Mouse (Mus musculus) neural tube, embryonic 13.5 days (tissue): ENCODE measurements at regions not wholly inside any gene's neighbourhood (a gene's known extent, or its start where the extent isn't known, plus 50 kb on each side); places are given as distances from the start of the nearest gene placed in this dataset.

Experiments
- ATAC-seq: fragments of 200-750 bp; cut with Nextera tagmentation; 2 replicates; pipeline ENCODE4 v1.8.0; 2017; ENCODE audit warnings: low read depth, mild to moderate bottlenecking, moderate TSS enrichment, moderate library complexity
- H3K27ac ChIP-seq: fragments of 300-500 bp; sonication (generic); replicated peaks from 2 replicates; pipeline ENCODE4 v1.5.1; 2015; ENCODE audit warnings: moderate library complexity, mild to moderate bottlenecking, inconsistent platforms
- H3K27me3 ChIP-seq: fragments of 300-500 bp; sonication (generic); 2 replicates; pipeline ENCODE4 v1.6.1; 2015; ENCODE audit warnings: mild to moderate bottlenecking, inconsistent platforms
- H3K36me3 ChIP-seq: fragments of 300-500 bp; sonication (generic); 2 replicates; pipeline ENCODE4 v1.6.1; 2015; ENCODE audit warnings: mild to moderate bottlenecking, inconsistent platforms
- H3K4me1 ChIP-seq: fragments of 300-500 bp; sonication (generic); replicated peaks from 2 replicates; pipeline ENCODE4 v1.6.1; 2015; ENCODE audit warnings: inconsistent platforms
- H3K4me2 ChIP-seq: fragments of 300-500 bp; sonication (generic); 2 replicates; pipeline ENCODE4 v1.6.1; 2015; ENCODE audit warnings: inconsistent platforms, mild to moderate bottlenecking, moderate library complexity
- H3K4me3 ChIP-seq: fragments of 300-500 bp; sonication (generic); 2 replicates; pipeline ENCODE4 v1.5.1; 2015; ENCODE audit warnings: mild to moderate bottlenecking, inconsistent platforms
- H3K9ac ChIP-seq: fragments of 300-500 bp; sonication (generic); 2 replicates; pipeline ENCODE4 v1.6.1; 2015; ENCODE audit warnings: moderate library complexity, mild to moderate bottlenecking, inconsistent platforms
- H3K9me3 ChIP-seq: fragments of 300-500 bp; sonication (generic); 2 replicates; pipeline ENCODE4 v1.6.1; 2016; ENCODE audit warnings: inconsistent platforms
- WGBS: fragments of 180-500 bp; shearing (Covaris S2); methylation state at CpG from one replicate; pipeline ENCODE4 v1.1.7; 2015; 5-methylcytosine and 5-hydroxymethylcytosine counted together

GRCm38 (mm10) chr1:35727310-35727990 is 340.8 kb upstream of the Hs6st1 start:
- no peak for ATAC-seq
- no peak overlapping the region for H3K9ac ChIP-seq
- no peaks in the 10 kb centered on the region for H3K9me3 ChIP-seq
- H3K27ac ChIP-seq, result no peak overlapping the region
- H3K27me3 ChIP-seq, result no peaks in the 10 kb centered on the region
- H3K4me2 ChIP-seq, result no peak overlapping the region
- H3K4me1 ChIP-seq, result no peaks in the 10 kb centered on the region
- WGBS, result 88% methylated on average over 8 of the region's 8 CpGs
- H3K4me3 ChIP-seq, result no peak overlapping the region
- no peaks in the 10 kb centered on the region for H3K36me3 ChIP-seq

GRCm38 (mm10) chr1:35729785-35730295 is 338.4 kb upstream of the Hs6st1 start:
- Histone ChIP-seq H3K27ac (no peak overlapping the region), H3K9ac (no peak overlapping the region), H3K4me2 (no peak overlapping the region), H3K27me3 (no peaks in the 10 kb centered on the region), H3K9me3 (no peaks in the 10 kb centered on the region), H3K4me3 (no peak overlapping the region), H3K36me3 (no peaks in the 10 kb centered on the region), H3K4me1 (no peaks in the 10 kb centered on the region)
- ATAC-seq, result no peak
- 92% methylated on average over 5 of the region's 5 CpGs for WGBS

- 80% methylated on average over 4 of the region's 4 CpGs for WGBS
- no peak overlapping the region for H3K4me3 ChIP-seq
- H3K9me3 ChIP-seq, result no peaks in the 10 kb centered on the region
- H3K4me2 ChIP-seq, result no peak overlapping the region
- no peaks in the 10 kb centered on the region for H3K27me3 ChIP-seq
- no peak overlapping the region for H3K9ac ChIP-seq
- H3K27ac ChIP-seq, result no peak overlapping the region
- ATAC-seq, result no peak
- no peaks in the 10 kb centered on the region for H3K4me1 ChIP-seq
- H3K36me3 ChIP-seq, result no peaks in the 10 kb centered on the region
Observed at GRCm38 (mm10) chr1:35730309-35730708, 337.9 kb upstream of the Hs6st1 start.

GRCm38 (mm10) chr1:35736247-35736646 is 332.0 kb upstream of the Hs6st1 start:
- Histone ChIP-seq H3K9ac (no peak overlapping the region), H3K9me3 (no peaks in the 10 kb centered on the region), H3K4me3 (no peak overlapping the region), H3K36me3 (no peaks in the 10 kb centered on the region), H3K27ac (no peak overlapping the region), H3K4me2 (no peak overlapping the region), H3K4me1 (no peaks in the 10 kb centered on the region), H3K27me3 (no peaks in the 10 kb centered on the region)
- no peak for ATAC-seq

- H3K4me2 ChIP-seq, result no peak overlapping the region
- no peaks in the 10 kb centered on the region for H3K9me3 ChIP-seq
- no peak overlapping the region for H3K27ac ChIP-seq
- ATAC-seq, result no peak
- no peaks in the 10 kb centered on the region for H3K27me3 ChIP-seq
- H3K4me1 ChIP-seq, result 0 out of 2 replicates have a peak, but pooled peaks cover 8% of the 10 kb centered on the region
- H3K9ac ChIP-seq, result no peak overlapping the region
- no peak overlapping the region for H3K4me3 ChIP-seq
- no peaks in the 10 kb centered on the region for H3K36me3 ChIP-seq
- WGBS, result 93% methylated on average over 7 of the region's 7 CpGs
Observed at GRCm38 (mm10) chr1:35749603-35750002, 318.6 kb upstream of the Hs6st1 start.

GRCm38 (mm10) chr1:35750092-35750521 is 318.1 kb upstream of the Hs6st1 start:
- Histone ChIP-seq H3K27ac (no peak overlapping the region), H3K4me2 (no peak overlapping the region), H3K4me3 (no peak overlapping the region), H3K9me3 (no peaks in the 10 kb centered on the region), H3K4me1 (0 out of 2 replicates have a peak, but pooled peaks cover 8% of the 10 kb centered on the region), H3K36me3 (no peaks in the 10 kb centered on the region), H3K9ac (no peak overlapping the region), H3K27me3 (no peaks in the 10 kb centered on the region)
- WGBS, result 13% methylated on average over 4 of the region's 4 CpGs
- no peak for ATAC-seq

- H3K4me2 ChIP-seq, result no peak overlapping the region
- no peak overlapping the region for H3K9ac ChIP-seq
- H3K36me3 ChIP-seq, result no peaks in the 10 kb centered on the region
- H3K4me3 ChIP-seq, result no peak overlapping the region
- no peaks in the 10 kb centered on the region for H3K27me3 ChIP-seq
- ATAC-seq, result no peak
- no peak overlapping the region for H3K27ac ChIP-seq
- no peaks in the 10 kb centered on the region for H3K9me3 ChIP-seq
- H3K4me1 ChIP-seq, result 0 out of 2 replicates have a peak, but pooled peaks cover 8% of the 10 kb centered on the region
- WGBS, result 93% methylated on average over 9 of the region's 9 CpGs
Observed at GRCm38 (mm10) chr1:35752636-35753035, 315.6 kb upstream of the Hs6st1 start.

- 75% methylated on average over 8 of the region's 11 CpGs for WGBS
- Histone ChIP-seq H3K4me1 (0 out of 2 replicates have a peak, but pooled peaks cover 8% of the 10 kb centered on the region), H3K27me3 (no peaks in the 10 kb centered on the region), H3K36me3 (no peaks in the 10 kb centered on the region), H3K9ac (no peak overlapping the region), H3K4me3 (no peak overlapping the region), H3K4me2 (no peak overlapping the region), H3K9me3 (no peaks in the 10 kb centered on the region), H3K27ac (no peak overlapping the region)
- ATAC-seq, result no peak
Observed at GRCm38 (mm10) chr1:35754170-35754569, 314.0 kb upstream of the Hs6st1 start.

GRCm38 (mm10) chr1:35759010-35759409 is 309.2 kb upstream of the Hs6st1 start:
- no peaks in the 10 kb centered on the region for H3K4me1 ChIP-seq
- H3K4me2 ChIP-seq, result no peak overlapping the region
- no peak overlapping the region for H3K27ac ChIP-seq
- H3K9me3 ChIP-seq, result no peaks in the 10 kb centered on the region
- 82% methylated on average over 12 of the region's 12 CpGs for WGBS
- H3K36me3 ChIP-seq, result no peaks in the 10 kb centered on the region
- H3K27me3 ChIP-seq, result no peaks in the 10 kb centered on the region
- H3K9ac ChIP-seq, result no peak overlapping the region
- H3K4me3 ChIP-seq, result no peak overlapping the region
- no peak for ATAC-seq

- Histone ChIP-seq H3K36me3 (no peaks in the 10 kb centered on the region), H3K9me3 (no peaks in the 10 kb centered on the region), H3K27ac (no peak overlapping the region), H3K4me3 (no peak overlapping the region), H3K4me1 (no peaks in the 10 kb centered on the region), H3K4me2 (no peak overlapping the region), H3K27me3 (no peaks in the 10 kb centered on the region), H3K9ac (no peak overlapping the region)
- 89% methylated on average over 4 of the region's 4 CpGs for WGBS
- no peak for ATAC-seq
Observed at GRCm38 (mm10) chr1:35759600-35759999, 308.6 kb upstream of the Hs6st1 start.

- Histone ChIP-seq H3K9ac (no peak overlapping the region), H3K27ac (no peak overlapping the region)
- WGBS, result 86% methylated on average over 9 of the region's 9 CpGs
Observed at GRCm38 (mm10) chr1:35763051-35763450, 305.1 kb upstream of the Hs6st1 start.

GRCm38 (mm10) chr1:35763456-35763855 is 304.7 kb upstream of the Hs6st1 start:
- no peak overlapping the region for H3K9ac ChIP-seq
- no peak for ATAC-seq
- no peak overlapping the region for H3K4me2 ChIP-seq
- H3K36me3 ChIP-seq, result no peaks in the 10 kb centered on the region
- 85% methylated on average over 10 of the region's 10 CpGs for WGBS
- no peaks in the 10 kb centered on the region for H3K9me3 ChIP-seq
- H3K4me3 ChIP-seq, result no peak overlapping the region
- no peaks in the 10 kb centered on the region for H3K27me3 ChIP-seq
- H3K4me1 ChIP-seq, result no peaks in the 10 kb centered on the region
- no peak overlapping the region for H3K27ac ChIP-seq

More at GRCm38 (mm10) chr1:35763051-35763450, 305.1 kb upstream of the Hs6st1 start:
- ATAC-seq, result no peak; the same call in 1 of the 2 replicates
- Histone ChIP-seq H3K4me2 (no peak overlapping the region), H3K36me3 (no peaks in the 10 kb centered on the region), H3K27me3 (no peaks in the 10 kb centered on the region), H3K4me1 (no peaks in the 10 kb centered on the region), H3K9me3 (no peaks in the 10 kb centered on the region), H3K4me3 (no peak overlapping the region)

- no peak overlapping the region for H3K4me2 ChIP-seq
- WGBS, result 82% methylated on average over 1 of the region's 1 CpGs
- H3K4me3 ChIP-seq, result no peak overlapping the region
- no peak for ATAC-seq
- H3K27me3 ChIP-seq, result no peaks in the 10 kb centered on the region
- H3K36me3 ChIP-seq, result no peaks in the 10 kb centered on the region
- no peak overlapping the region for H3K27ac ChIP-seq
- H3K9ac ChIP-seq, result no peak overlapping the region
- no peaks in the 10 kb centered on the region for H3K4me1 ChIP-seq
- no peaks in the 10 kb centered on the region for H3K9me3 ChIP-seq
Observed at GRCm38 (mm10) chr1:35764068-35764467, 304.1 kb upstream of the Hs6st1 start.
